Mouse (Mus musculus) small intestine, adult 2 months (tissue): ENCODE measurements around the gene Pip4k2b. TPM values are rescaled to one million over a fixed set of nuclear protein-coding genes. Genes with fewer than 3 reads are reported as not detected.

Experiments used
- H3K27ac ChIP-seq: fragments of 200-500 bp; 2 replicates; pipeline ENCODE4 v1.5.1; 2012; ENCODE audit warnings: low read depth, low read length, control low read depth, inconsistent platforms; ENCODE audit not compliant: insufficient read depth
- H3K27me3 ChIP-seq: fragments of 200-500 bp; 2 replicates; pipeline ENCODE4 v1.6.1; 2012; ENCODE audit warnings: mild to moderate bottlenecking, moderate library complexity, low read length, inconsistent platforms; ENCODE audit not compliant: control insufficient read depth, insufficient read depth
- H3K36me3 ChIP-seq: fragments of 200-500 bp; 2 replicates; pipeline ENCODE4 v1.6.1; 2012; ENCODE audit warnings: mild to moderate bottlenecking, low read length, control low read depth, inconsistent platforms; ENCODE audit not compliant: control insufficient read depth, insufficient read depth
- H3K4me1 ChIP-seq: fragments of 200-500 bp; 2 replicates; pipeline ENCODE4 v1.6.1; 2012; ENCODE audit warnings: low read length, inconsistent platforms, mixed read lengths; ENCODE audit not compliant: control insufficient read depth, insufficient read depth, insufficient read length
- H3K4me3 ChIP-seq: fragments of 200-500 bp; 2 replicates; pipeline ENCODE4 v1.5.1; 2012; ENCODE audit warnings: low read depth, mild to moderate bottlenecking, control low read depth, inconsistent platforms, low read length, moderate library complexity
- CTCF ChIP-seq: fragments of 200-500 bp; IDR thresholded peaks from 2 replicates; pipeline ENCODE4 v1.5.1; 2012; ENCODE audit warnings: low read depth, mild to moderate bottlenecking, control low read depth, inconsistent platforms, low read length, moderate library complexity, mixed read lengths; ENCODE audit not compliant: insufficient replicate concordance, insufficient read length; ENCODE audit errors: extremely low read depth
- POLR2A ChIP-seq: fragments of 200-500 bp; IDR thresholded peaks from 2 replicates; pipeline ENCODE4 v1.6.1; 2012; ENCODE audit warnings: low read depth, mild to moderate bottlenecking, control low read depth, inconsistent platforms, low read length, moderate library complexity
- WGBS: fragments of 180-500 bp; shearing (Covaris S2); methylation state at CpG from one replicate; pipeline ENCODE4 v1.1.7; 2018; 5-methylcytosine and 5-hydroxymethylcytosine counted together
- polyA plus RNA-seq: library from polyadenylated mRNA; depleted of rRNA; stranded (reverse); fragments of >200 nt; gene quantifications from 2 replicates; pipeline ENCODE4 v1.2.3, GENCODE M21; 2012

The Pip4k2b gene
- polyA plus RNA-seq, 1 experiment: 3.4 TPM

DNA sequence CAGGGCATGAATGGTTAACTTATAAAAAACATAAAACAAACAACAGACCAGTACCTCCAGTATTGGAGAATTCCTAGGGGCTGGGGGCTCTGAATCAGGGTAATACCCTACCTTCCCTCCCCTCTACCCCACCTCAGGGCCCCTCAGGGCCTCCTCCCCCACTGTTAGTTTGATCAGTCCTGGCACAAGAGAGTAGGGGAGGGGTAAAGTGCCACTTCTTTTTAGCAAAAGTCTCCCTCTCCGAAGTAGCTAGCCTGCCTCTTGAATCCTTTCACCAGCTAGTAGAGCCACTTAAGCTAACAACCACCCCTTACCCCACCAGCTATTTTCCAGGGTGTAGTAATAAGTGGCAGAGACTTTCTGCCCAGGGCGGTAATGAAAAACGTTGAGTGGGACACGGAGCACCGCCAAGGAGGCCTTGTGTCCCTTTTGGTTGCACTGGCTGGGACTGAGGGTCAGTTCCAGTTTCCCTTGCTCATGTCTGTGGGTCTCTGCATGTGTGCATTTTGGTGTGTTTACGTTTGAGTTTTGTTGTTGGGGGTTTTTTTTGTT lies 61.9 kb downstream of the Pip4k2b start:
- H3K36me3 ChIP-seq: peaks cover 25% of the 10 kb centered on the region
- peaks cover 24% of the 10 kb centered on the region for H3K4me1 ChIP-seq
- no peaks in the 10 kb centered on the region for H3K27me3 ChIP-seq
- TF ChIP-seq POLR2A (no peak), CTCF (no peak)
- no peak overlapping the region for H3K4me3 ChIP-seq
- no peak overlapping the region for H3K27ac ChIP-seq
- 82% methylated on average over 6 of the region's 6 CpGs for WGBS

DNA sequence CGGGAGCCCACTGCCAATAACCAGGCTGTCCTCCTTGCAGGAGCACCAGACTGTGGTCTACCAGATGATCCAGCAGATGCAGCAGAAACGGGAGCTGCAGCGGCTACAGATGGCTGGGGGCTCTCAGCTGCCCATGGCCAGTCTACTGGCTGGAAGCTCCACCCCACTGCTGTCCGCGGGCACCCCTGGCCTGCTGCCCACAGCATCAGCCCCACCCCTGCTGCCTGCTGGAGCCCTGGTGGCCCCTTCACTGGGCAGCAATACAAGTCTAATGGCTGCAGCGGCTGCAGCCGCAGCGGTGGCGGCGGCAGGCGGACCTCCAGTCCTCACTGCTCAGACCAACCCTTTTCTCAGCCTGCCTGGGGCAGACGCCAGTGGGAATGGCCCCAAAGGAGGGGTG lies 64.1 kb downstream of the Pip4k2b start:
- TF ChIP-seq CTCF (no peak), POLR2A (no peak)
- Histone ChIP-seq H3K4me1 (peaks cover 15% of the 10 kb centered on the region), H3K27ac (no peak overlapping the region), H3K36me3 (peaks cover 41% of the 10 kb centered on the region), H3K4me3 (no peak overlapping the region), H3K27me3 (no peaks in the 10 kb centered on the region)
- 77% methylated on average over 12 of the region's 12 CpGs for WGBS

GRCm38 (mm10) chr11:97678301-97678700 lies 66.2 kb downstream of the Pip4k2b start:
- H3K4me1 ChIP-seq: no peaks in the 10 kb centered on the region
- H3K4me3 ChIP-seq: no peak overlapping the region
- WGBS: 96% methylated on average over 15 of the region's 15 CpGs
- no peak for TF ChIP-seq POLR2A
- H3K36me3 ChIP-seq: peaks cover 60% of the 10 kb centered on the region
- H3K27me3 ChIP-seq: no peaks in the 10 kb centered on the region
- no peak overlapping the region for H3K27ac ChIP-seq

DNA sequence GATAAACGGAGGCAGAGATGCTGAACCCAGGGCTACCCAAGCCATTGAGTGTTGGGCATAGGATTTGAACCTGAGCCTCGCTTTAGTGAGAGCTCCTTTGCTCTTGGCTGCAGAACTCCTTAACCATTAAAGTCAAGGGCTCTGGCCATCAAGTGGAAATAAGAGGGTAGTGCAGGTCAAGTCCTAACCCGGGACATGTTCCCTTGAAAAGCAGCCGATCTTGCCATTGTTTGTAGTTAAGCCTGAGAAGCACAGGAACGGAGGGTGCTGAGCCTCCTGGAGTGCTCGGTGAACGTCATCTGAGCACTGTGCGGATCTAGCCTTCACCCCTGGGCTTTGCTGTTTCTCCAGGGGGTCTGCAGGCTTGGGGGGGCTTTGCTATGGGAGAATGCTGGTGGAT lies 66.7 kb downstream of the Pip4k2b start:
- no peak overlapping the region for H3K27ac ChIP-seq
- no peak overlapping the region for H3K4me3 ChIP-seq
- 87% methylated on average over 8 of the region's 8 CpGs for WGBS
- TF ChIP-seq CTCF: no peak
- no peak for TF ChIP-seq POLR2A
- peaks cover 65% of the 10 kb centered on the region for H3K36me3 ChIP-seq
- no peaks in the 10 kb centered on the region for H3K27me3 ChIP-seq
- H3K4me1 ChIP-seq: no peaks in the 10 kb centered on the region

- 57% methylated on average over 15 of the region's 15 CpGs for WGBS
- Histone ChIP-seq H3K4me3 (no peak overlapping the region), H3K27me3 (no peaks in the 10 kb centered on the region), H3K27ac (no peak overlapping the region), H3K36me3 (peaks cover 68% of the 10 kb centered on the region), H3K4me1 (no peaks in the 10 kb centered on the region)
- TF ChIP-seq CTCF (no peak), POLR2A (no peak)
These were observed 67.1 kb downstream of the Pip4k2b start for GRCm38 (mm10) chr11:97677381-97677780.

DNA sequence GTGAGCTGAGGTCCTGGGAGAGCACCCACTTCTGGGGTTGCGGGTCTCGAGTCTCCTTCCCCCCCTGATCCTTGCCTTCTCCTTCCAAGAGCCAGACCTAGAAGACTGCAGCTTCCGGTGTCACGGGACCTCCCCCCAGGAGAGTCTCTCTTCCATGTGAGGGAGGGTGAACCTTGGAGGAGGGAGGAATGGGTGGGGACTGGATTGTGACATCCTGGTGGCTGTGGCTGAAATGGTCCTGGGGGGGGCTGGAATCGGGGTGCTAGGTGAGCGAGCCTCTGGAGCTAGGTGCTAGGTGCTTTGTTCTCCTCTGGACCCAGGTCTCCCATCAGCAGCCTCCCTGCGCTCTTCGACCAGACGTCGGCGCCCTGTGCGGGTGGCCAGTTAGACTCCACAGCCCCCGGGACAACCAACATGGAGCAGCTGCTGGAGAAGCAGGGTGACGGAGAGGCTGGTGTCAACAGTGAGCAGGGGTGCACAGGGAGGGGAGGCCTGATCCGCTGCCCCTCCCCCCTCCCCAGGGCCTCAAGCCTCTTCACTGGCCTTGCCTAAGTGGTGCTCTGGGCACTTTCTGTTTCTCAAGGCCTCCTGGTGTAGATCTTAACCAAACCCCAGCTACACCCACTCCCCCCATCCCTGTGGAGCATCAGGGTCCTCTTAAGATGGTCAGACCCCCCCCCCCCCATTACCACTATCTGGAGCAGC lies 68.3 kb downstream of the Pip4k2b start:
- no peaks in the 10 kb centered on the region for H3K4me1 ChIP-seq
- 91% methylated on average over 15 of the region's 15 CpGs for WGBS
- TF ChIP-seq CTCF (no peak), POLR2A (no peak)
- H3K27ac ChIP-seq: no peak overlapping the region
- peaks cover 66% of the 10 kb centered on the region for H3K36me3 ChIP-seq
- H3K4me3 ChIP-seq: no peak overlapping the region
- H3K27me3 ChIP-seq: no peaks in the 10 kb centered on the region

GRCm38 (mm10) chr11:97673148-97673547 lies 71.4 kb downstream of the Pip4k2b start:
- Histone ChIP-seq H3K4me1 (no peaks in the 10 kb centered on the region), H3K27me3 (no peaks in the 10 kb centered on the region), H3K4me3 (no peak overlapping the region), H3K27ac (no peak overlapping the region), H3K36me3 (peaks cover 67% of the 10 kb centered on the region)
- WGBS: 90% methylated on average over 11 of the region's 11 CpGs
- no peak for TF ChIP-seq POLR2A
- no peak for TF ChIP-seq CTCF

DNA sequence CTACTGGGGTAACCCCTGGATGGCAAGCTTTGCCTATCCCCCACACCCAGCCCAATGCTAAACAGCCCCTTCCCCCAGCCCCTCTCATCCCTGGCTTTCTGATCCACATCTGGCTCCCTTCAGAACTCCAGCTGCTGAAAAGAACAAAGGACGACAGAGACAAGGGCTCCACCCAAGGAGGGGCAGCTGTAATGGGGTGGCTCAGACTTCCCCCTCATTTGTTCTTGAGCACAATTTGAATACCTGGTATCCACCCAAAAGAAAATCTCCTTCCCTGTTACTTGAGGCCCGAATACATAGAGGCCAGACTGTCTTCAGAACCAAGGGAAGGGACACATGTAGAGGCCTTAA lies 73.4 kb downstream of the Pip4k2b start:
- peaks cover 64% of the 10 kb centered on the region for H3K36me3 ChIP-seq
- no peak overlapping the region for H3K4me3 ChIP-seq
- TF ChIP-seq POLR2A (no peak), CTCF (no peak)
- WGBS: 76% methylated on average over 2 of the region's 2 CpGs
- no peak overlapping the region for H3K27ac ChIP-seq
- no peaks in the 10 kb centered on the region for H3K4me1 ChIP-seq
- no peaks in the 10 kb centered on the region for H3K27me3 ChIP-seq
